Mouse (Mus musculus) midbrain, embryonic 12.5 days (tissue): ENCODE data around the gene Gm28051. TPM values are rescaled to one million over a fixed set of nuclear protein-coding genes. Genes with fewer than 3 reads are reported as not detected.

Source experiments
- ATAC-seq: fragments of 200-750 bp; cut with Nextera tagmentation; 2 replicates; pipeline ENCODE4 v1.8.0; 2017; ENCODE audit warnings: low read depth, moderate TSS enrichment, moderate library complexity; ENCODE audit not compliant: low FRiP score
- H3K27ac ChIP-seq: fragments of 300-500 bp; sonication (generic); replicated peaks from 2 replicates; pipeline ENCODE4 v1.5.1; 2016; ENCODE audit warnings: mild to moderate bottlenecking
- H3K27me3 ChIP-seq: fragments of 300-500 bp; sonication (generic); 2 replicates; pipeline ENCODE4 v1.6.1; 2016; ENCODE audit warnings: mild to moderate bottlenecking
- H3K36me3 ChIP-seq: fragments of 300-500 bp; sonication (generic); 2 replicates; pipeline ENCODE4 v1.6.1; 2016
- H3K4me1 ChIP-seq: fragments of 300-500 bp; sonication (generic); 2 replicates; pipeline ENCODE4 v1.6.1; 2016
- H3K4me2 ChIP-seq: fragments of 300-500 bp; sonication (generic); replicated peaks from 2 replicates; pipeline ENCODE4 v1.6.1; 2016; ENCODE audit warnings: mild to moderate bottlenecking, moderate library complexity
- H3K4me3 ChIP-seq: fragments of 300-500 bp; sonication (generic); 2 replicates; pipeline ENCODE4 v1.5.1; 2016; ENCODE audit warnings: mild to moderate bottlenecking
- H3K9ac ChIP-seq: fragments of 300-500 bp; sonication (generic); replicated peaks from 2 replicates; pipeline ENCODE4 v1.6.1; 2016; ENCODE audit warnings: mild to moderate bottlenecking, moderate library complexity
- H3K9me3 ChIP-seq: fragments of 300-500 bp; sonication (generic); 2 replicates; pipeline ENCODE4 v1.6.1; 2016; ENCODE audit warnings: mild to moderate bottlenecking
- WGBS: fragments of 180-500 bp; shearing (Covaris S2); methylation state at CpG from one replicate; pipeline ENCODE4 v1.1.7; 2016; 5-methylcytosine and 5-hydroxymethylcytosine counted together
- polyA plus RNA-seq: library from polyadenylated mRNA; unstranded; fragments of >200 nt; fragmentation: Nextera tagmentation; extraction: Ambion mirVana; gene quantifications from 2 replicates; pipeline ENCODE4 v1.2.1, GENCODE M21; 2016

Gm28051 gene
- polyA plus RNA-seq, 1 experiment from 2014 or later = not detected

- ATAC-seq = no peak
- H3K36me3 ChIP-seq = peaks cover 6% of the 10 kb centered on the region; the same call in 1 of the 2 replicates
- no peaks in the 10 kb centered on the region for H3K9me3 ChIP-seq
- no peak overlapping the region for H3K9ac ChIP-seq
- peaks cover 22% of the 10 kb centered on the region for H3K4me1 ChIP-seq
- H3K27me3 ChIP-seq = no peaks in the 10 kb centered on the region
- H3K27ac ChIP-seq = no peak overlapping the region
- no peak overlapping the region for H3K4me3 ChIP-seq
- H3K4me2 ChIP-seq = no peak overlapping the region
- WGBS = 64% methylated on average over 3 of the region's 3 CpGs
Measured at GRCm38 (mm10) chr12:102740285-102740684, 17.3 kb downstream of the Gm28051 start.

DNA sequence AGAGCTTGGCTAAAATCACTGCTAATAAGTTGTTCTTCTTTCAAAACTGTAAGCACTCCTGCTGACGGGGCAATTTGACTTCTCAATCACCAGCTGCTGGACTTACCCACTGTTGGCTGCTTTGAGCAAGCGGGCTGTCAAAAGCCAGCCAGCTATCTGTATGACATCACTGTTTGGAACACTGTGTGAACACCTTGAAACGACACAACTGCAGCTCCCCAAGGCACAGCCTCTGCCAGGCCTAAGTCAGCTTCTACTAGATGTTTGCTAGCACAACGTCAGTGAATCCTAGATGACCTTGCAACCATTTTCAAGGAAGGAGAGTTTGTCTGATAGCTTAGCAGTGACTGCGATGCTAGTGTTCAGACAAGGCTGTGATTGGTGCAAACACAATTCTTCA lies 18.5 kb downstream of the Gm28051 start:
- WGBS = 84% methylated on average over 5 of the region's 5 CpGs
- H3K27me3 ChIP-seq = no peaks in the 10 kb centered on the region
- no peaks in the 10 kb centered on the region for H3K9me3 ChIP-seq
- H3K27ac ChIP-seq = no peak overlapping the region
- H3K4me1 ChIP-seq = peaks cover 12% of the 10 kb centered on the region
- H3K36me3 ChIP-seq = peaks cover 6% of the 10 kb centered on the region; the same call in 1 of the 2 replicates
- no peak for ATAC-seq
- H3K4me2 ChIP-seq = no peak overlapping the region
- H3K4me3 ChIP-seq = no peak overlapping the region
- no peak overlapping the region for H3K9ac ChIP-seq

- no peak overlapping the region for H3K4me3 ChIP-seq
- no peak for ATAC-seq
- no peak overlapping the region for H3K9ac ChIP-seq
- 10% methylated on average over 5 of the region's 5 CpGs for WGBS
- H3K27ac ChIP-seq = no peak overlapping the region
- no peaks in the 10 kb centered on the region for H3K27me3 ChIP-seq
- H3K36me3 ChIP-seq = no peaks in the 10 kb centered on the region
- no peak overlapping the region for H3K4me2 ChIP-seq
- H3K4me1 ChIP-seq = peaks cover 18% of the 10 kb centered on the region
- no peaks in the 10 kb centered on the region for H3K9me3 ChIP-seq
Measured at GRCm38 (mm10) chr12:102733381-102733780, 24.2 kb downstream of the Gm28051 start.

GRCm38 (mm10) chr12:102730798-102731619 lies 26.6 kb downstream of the Gm28051 start:
- WGBS = 36% methylated on average over 16 of the region's 16 CpGs
- H3K4me3 ChIP-seq = peak overlapping the region; percentile 28; the same call in 1 of the 2 replicates

GRCm38 (mm10) chr12:102729855-102730797 lies 27.4 kb downstream of the Gm28051 start:
- ATAC-seq = peak; percentile 98
- no peaks in the 10 kb centered on the region for H3K27me3 ChIP-seq
- peak overlapping the region; percentile 48 for H3K4me2 ChIP-seq
- 34% methylated on average over 26 of the region's 26 CpGs for WGBS
- no peaks in the 10 kb centered on the region for H3K9me3 ChIP-seq
- H3K4me1 ChIP-seq = peaks cover 18% of the 10 kb centered on the region
- H3K36me3 ChIP-seq = no peaks in the 10 kb centered on the region
- peak overlapping the region; percentile 89 for H3K27ac ChIP-seq
- no peak overlapping the region for H3K9ac ChIP-seq
- H3K4me3 ChIP-seq = peak overlapping the region; percentile 28

More at GRCm38 (mm10) chr12:102730798-102731619, 26.6 kb downstream of the Gm28051 start:
- peak; percentile 61 for ATAC-seq
- Histone ChIP-seq H3K4me2 (peak overlapping the region; percentile 48), H3K36me3 (no peaks in the 10 kb centered on the region), H3K4me1 (peaks cover 18% of the 10 kb centered on the region), H3K9me3 (no peaks in the 10 kb centered on the region), H3K9ac (0 out of 2 replicates have a peak overlapping the region, but pooled peaks have one; percentile 24), H3K27ac (peak overlapping the region; percentile 89), H3K27me3 (no peaks in the 10 kb centered on the region)

GRCm38 (mm10) chr12:102725761-102726175 lies 31.8 kb downstream of the Gm28051 start:
- no peaks in the 10 kb centered on the region; the same call in 1 of the 2 replicates for H3K27me3 ChIP-seq
- ATAC-seq = no peak
- H3K4me1 ChIP-seq = peaks cover 14% of the 10 kb centered on the region
- H3K36me3 ChIP-seq = no peaks in the 10 kb centered on the region
- H3K9ac ChIP-seq = no peak overlapping the region
- no peak overlapping the region for H3K4me2 ChIP-seq
- no peak overlapping the region for H3K27ac ChIP-seq
- no peak overlapping the region for H3K4me3 ChIP-seq
- WGBS = 88% methylated on average over 7 of the region's 7 CpGs
- H3K9me3 ChIP-seq = no peaks in the 10 kb centered on the region

DNA sequence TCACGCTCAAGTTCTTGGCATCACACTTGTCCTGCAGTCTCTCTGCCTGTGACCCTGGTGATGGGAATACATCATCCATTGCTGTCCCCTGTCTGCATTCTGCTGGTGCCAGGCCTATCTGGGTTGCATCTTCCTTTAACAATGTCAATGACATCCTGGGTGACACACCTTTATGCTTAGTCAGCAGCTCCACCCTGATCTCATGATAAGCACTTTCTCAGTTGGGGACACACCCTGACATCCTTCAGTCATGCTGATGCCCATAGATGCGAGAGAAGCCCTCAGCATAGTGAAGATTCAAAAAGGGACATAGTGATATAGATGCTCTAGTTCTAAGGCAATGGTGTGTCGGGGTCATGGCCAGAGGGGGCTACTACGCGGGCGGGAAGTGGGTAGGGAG lies 32.4 kb downstream of the Gm28051 start:
- Histone ChIP-seq H3K27me3 (no peaks in the 10 kb centered on the region; the same call in 1 of the 2 replicates), H3K9ac (no peak overlapping the region)
- WGBS = 92% methylated on average over 6 of the region's 6 CpGs

DNA sequence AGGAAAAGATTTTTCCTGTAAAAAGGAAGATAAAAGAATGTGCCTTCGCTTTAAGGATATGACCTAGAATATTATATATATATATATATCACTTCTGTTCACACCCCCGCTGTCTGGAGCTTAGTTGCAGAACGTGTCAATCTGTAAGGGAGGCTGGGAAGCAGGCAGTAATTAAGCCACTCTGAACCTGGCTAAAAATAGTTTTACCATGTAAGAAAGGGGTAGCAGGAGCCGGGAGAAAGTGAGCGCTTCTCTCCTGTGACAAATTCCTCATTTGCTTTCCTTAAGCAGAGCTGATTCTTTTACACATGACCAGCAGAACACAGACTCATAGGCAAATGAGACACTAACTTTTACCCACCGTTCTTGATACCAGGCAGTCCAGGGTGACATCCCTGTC lies 33.7 kb downstream of the Gm28051 start:
- Histone ChIP-seq H3K4me3 (no peak overlapping the region), H3K4me1 (peaks cover 7% of the 10 kb centered on the region; the same call in 1 of the 2 replicates), H3K27ac (no peak overlapping the region), H3K36me3 (no peaks in the 10 kb centered on the region), H3K27me3 (no peaks in the 10 kb centered on the region; the same call in 1 of the 2 replicates), H3K9ac (no peak overlapping the region), H3K9me3 (no peaks in the 10 kb centered on the region), H3K4me2 (no peak overlapping the region)
- 86% methylated on average over 6 of the region's 6 CpGs for WGBS
- ATAC-seq = no peak

More for the DNA sequence above, 32.4 kb downstream of the Gm28051 start:
- Histone ChIP-seq H3K4me3 (no peak overlapping the region), H3K27ac (no peak overlapping the region), H3K4me1 (peaks cover 10% of the 10 kb centered on the region), H3K9me3 (no peaks in the 10 kb centered on the region), H3K36me3 (no peaks in the 10 kb centered on the region), H3K4me2 (no peak overlapping the region)
- no peak for ATAC-seq

DNA sequence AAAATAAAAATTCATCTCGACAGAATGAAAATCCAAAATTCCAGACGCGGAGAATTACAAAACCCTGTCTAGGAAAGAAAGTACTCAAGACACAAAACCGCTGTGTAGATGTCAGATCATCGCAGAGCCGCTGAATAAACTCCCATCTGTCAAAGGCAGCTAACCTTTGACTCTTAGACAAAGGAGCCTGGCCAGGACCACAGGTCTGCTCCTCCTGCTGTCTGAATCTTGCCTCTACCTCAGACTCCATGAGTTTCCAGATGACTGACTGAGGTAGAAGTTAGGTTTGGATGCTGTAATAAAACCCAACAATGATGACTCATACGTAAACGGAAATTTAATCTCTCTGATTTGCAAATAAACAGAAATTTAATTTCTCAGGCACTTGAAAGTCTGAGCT lies 34.6 kb downstream of the Gm28051 start:
- ATAC-seq = no peak
- 63% methylated on average over 8 of the region's 8 CpGs for WGBS
- Histone ChIP-seq H3K4me1 (peaks cover 7% of the 10 kb centered on the region; the same call in 1 of the 2 replicates), H3K9ac (no peak overlapping the region), H3K27me3 (no peaks in the 10 kb centered on the region; the same call in 1 of the 2 replicates), H3K4me2 (no peak overlapping the region), H3K27ac (no peak overlapping the region), H3K4me3 (no peak overlapping the region), H3K9me3 (no peaks in the 10 kb centered on the region), H3K36me3 (no peaks in the 10 kb centered on the region)

GRCm38 (mm10) chr12:102722451-102722850 lies 35.1 kb downstream of the Gm28051 start:
- Histone ChIP-seq H3K27me3 (no peaks in the 10 kb centered on the region; the same call in 1 of the 2 replicates), H3K9me3 (no peaks in the 10 kb centered on the region), H3K27ac (no peak overlapping the region), H3K36me3 (no peaks in the 10 kb centered on the region), H3K9ac (no peak overlapping the region), H3K4me2 (no peak overlapping the region), H3K4me1 (peaks cover 7% of the 10 kb centered on the region; the same call in 1 of the 2 replicates), H3K4me3 (no peak overlapping the region)
- 61% methylated on average over 11 of the region's 11 CpGs for WGBS
- no peak; the same call in 1 of the 2 replicates for ATAC-seq

DNA sequence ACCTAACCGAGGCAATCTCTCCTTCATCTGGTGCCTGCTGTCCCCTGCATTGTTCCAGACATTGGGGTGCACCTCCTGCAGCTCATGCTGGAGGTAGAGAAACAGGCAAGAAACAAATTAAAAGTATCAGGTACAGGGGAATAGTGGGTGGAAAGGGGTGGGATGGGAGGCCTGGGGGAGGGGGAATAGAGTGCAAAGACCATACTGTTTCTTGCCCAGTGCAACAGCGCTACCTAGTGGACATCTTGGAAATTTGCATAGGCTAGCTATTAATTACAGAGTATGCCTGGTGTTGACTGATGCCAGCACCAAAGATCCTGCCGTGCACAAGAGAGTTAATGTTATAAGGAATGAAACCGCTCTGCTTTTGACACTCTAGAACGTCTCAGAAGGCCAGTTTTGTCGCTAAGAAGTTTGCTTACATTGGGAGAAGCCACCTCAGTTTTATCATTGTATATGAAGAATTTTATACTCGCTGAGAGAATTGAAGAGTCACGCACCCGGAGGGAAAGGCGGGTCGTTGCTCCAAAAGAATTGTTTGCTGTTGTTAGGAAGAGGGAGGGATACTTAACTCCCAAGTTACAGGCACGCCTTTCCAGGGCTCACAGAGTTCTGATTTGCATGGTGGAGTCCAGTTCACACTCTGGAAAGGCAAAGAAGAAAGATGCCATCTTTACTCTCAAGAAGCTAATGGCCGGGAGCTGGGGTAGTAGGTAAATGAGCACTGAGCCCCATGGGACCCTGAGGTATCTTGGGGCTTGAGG lies 37.8 kb downstream of the Gm28051 start:
- Histone ChIP-seq H3K9ac (no peak overlapping the region), H3K4me2 (peak overlapping the region; percentile 28; the same call in 1 of the 2 replicates), H3K27ac (no peak overlapping the region), H3K27me3 (no peaks in the 10 kb centered on the region; the same call in 1 of the 2 replicates), H3K36me3 (no peaks in the 10 kb centered on the region), H3K9me3 (no peaks in the 10 kb centered on the region), H3K4me1 (peaks cover 7% of the 10 kb centered on the region; the same call in 1 of the 2 replicates), H3K4me3 (no peak overlapping the region)
- ATAC-seq = peak; percentile 68
- 31% methylated on average over 13 of the region's 13 CpGs for WGBS
